Mouse (Mus musculus) brain, embryonic 14.5 days (tissue): ENCODE data around the gene Itsn2. TPM values are rescaled to one million over a fixed set of nuclear protein-coding genes. Genes with fewer than 3 reads are reported as not detected.

ENCODE experiments used
- DNase-seq: peaks from one replicate; pipeline ENCODE4 v3.0.0-alpha.2; 2011; ENCODE audit warnings: low read depth
- CTCF ChIP-seq: fragments of 200-500 bp; IDR thresholded peaks from 2 replicates; pipeline ENCODE4 v1.5.1; 2012; ENCODE audit warnings: inconsistent platforms, mild to moderate bottlenecking, moderate library complexity, borderline replicate concordance; ENCODE audit not compliant: insufficient read depth, insufficient read length; ENCODE audit errors: extremely low read depth
- POLR2A ChIP-seq: fragments of 200-500 bp; IDR thresholded peaks from 2 replicates; pipeline ENCODE4 v1.6.1; 2012; ENCODE audit warnings: mild to moderate bottlenecking, inconsistent platforms, borderline replicate concordance; ENCODE audit not compliant: poor library complexity, insufficient read depth, insufficient read length, severe bottlenecking; ENCODE audit errors: extremely low read depth
- polyA plus RNA-seq: library from polyadenylated mRNA; depleted of rRNA; stranded (reverse); fragments of >200 nt; gene quantifications from 2 replicates; pipeline ENCODE4 v1.2.3, GENCODE M21; 2012

The Itsn2 gene
- polyA plus RNA-seq, 1 experiment: 20.7 TPM

- peak; percentile 26 for DNase-seq
- TF ChIP-seq CTCF: no peak
- TF ChIP-seq POLR2A: no peak
Observed at GRCm38 (mm10) chr12:4558475-4559279, 33.8 kb upstream of the Itsn2 start.

- peak; percentile 45; the same call in 1 of the 2 replicates for TF ChIP-seq CTCF
- no peak for TF ChIP-seq POLR2A
- peak; percentile 61 for DNase-seq
Observed at GRCm38 (mm10) chr12:4571864-4572263, 20.6 kb upstream of the Itsn2 start.

DNA sequence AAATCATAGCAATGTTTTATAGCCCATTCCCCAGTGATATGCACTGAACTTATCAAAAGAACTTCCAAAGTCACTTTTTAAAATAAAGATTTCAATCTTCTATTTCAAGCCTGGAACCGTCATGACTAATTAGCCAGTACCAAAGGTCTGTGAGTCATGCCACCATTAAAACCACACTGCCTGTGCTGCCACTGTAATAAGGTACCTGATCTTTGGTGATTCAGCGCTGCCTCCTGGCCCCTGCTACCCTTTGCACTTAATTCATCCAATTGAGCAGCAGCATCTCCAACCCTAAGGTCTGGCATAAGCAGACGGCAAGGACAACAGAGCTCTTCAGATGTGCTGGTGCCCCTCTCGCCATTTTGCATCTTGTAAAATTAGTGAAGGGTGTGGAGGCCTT, 18.4 kb upstream of the Itsn2 start:
- DNase-seq: no peak
- no peak for TF ChIP-seq POLR2A
- no peak for TF ChIP-seq CTCF

- no peak for TF ChIP-seq POLR2A
- TF ChIP-seq CTCF: no peak
- no peak for DNase-seq
Observed at GRCm38 (mm10) chr12:4582326-4582725, 10.1 kb upstream of the Itsn2 start.

DNA sequence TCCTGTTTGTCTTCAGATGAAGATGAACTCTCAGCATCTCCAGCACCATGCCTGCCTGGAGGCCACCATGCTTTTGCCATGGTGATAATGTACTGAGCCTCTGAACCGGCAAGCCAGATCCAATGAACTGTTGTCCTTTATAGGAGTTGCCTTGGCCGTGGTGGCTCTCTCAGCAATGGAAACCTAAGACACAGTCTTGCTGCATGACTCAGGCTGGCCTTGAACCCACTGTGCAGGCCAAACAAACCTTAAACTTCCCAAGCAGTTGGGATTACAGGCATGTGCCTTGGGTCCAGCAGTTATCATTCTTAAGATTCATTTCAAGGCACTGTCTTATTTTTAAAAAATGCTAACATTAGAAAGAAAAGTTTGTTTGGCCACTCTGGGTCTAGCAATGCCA, 4.6 kb upstream of the Itsn2 start:
- DNase-seq: no peak
- TF ChIP-seq POLR2A (no peak), CTCF (no peak)

DNA sequence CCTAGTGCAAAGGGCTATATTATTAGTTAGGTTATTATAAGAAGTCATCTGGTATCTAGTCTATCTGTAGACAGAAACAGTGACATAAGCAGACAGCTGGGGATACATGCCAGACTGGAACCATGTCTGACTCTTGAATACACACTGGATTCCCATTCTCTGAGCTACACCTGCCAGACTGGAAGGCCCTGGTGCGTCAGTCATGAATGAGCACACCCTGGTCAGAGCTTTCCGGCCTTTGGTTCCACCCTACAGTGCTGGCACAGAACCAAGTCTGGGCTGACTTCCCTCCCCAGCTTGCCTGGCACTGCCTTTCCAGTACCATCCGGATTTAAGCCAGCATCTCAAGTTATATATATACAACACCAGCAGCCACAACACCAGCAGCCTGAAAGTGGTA, 3.8 kb upstream of the Itsn2 start:
- TF ChIP-seq CTCF: no peak
- TF ChIP-seq POLR2A: no peak
- DNase-seq: peak; percentile 29

DNA sequence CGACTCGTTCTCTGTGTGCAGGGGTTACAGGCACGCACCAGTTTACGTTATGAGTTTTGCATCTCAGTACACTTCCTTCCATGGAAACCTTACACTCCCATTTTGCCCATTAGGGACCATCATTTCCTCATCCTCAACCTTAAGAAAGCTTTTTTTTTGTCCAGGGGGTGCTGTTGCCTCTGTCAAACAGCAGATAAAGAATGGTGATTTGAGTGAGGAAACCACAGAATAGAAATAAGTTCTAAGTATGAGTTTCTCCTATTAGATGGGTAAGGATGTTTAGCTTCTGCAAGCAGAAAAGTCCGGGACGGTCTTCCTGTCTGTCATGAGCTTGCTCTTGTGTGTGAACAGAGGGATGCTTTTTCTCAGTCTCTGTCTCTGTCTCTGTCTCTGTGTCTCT, 413 bp upstream of the Itsn2 start:
- no peak for TF ChIP-seq CTCF
- TF ChIP-seq POLR2A: no peak
- DNase-seq: peak; percentile 5

- DNase-seq: peak; percentile 23
- TF ChIP-seq POLR2A (no peak), CTCF (no peak)
Observed at GRCm38 (mm10) chr12:4593166-4593929, 910 bp downstream of the Itsn2 start.

- no peak for TF ChIP-seq POLR2A
- DNase-seq: peak; percentile 2
Observed at GRCm38 (mm10) chr12:4593930-4594391, 1.5 kb downstream of the Itsn2 start.

DNA sequence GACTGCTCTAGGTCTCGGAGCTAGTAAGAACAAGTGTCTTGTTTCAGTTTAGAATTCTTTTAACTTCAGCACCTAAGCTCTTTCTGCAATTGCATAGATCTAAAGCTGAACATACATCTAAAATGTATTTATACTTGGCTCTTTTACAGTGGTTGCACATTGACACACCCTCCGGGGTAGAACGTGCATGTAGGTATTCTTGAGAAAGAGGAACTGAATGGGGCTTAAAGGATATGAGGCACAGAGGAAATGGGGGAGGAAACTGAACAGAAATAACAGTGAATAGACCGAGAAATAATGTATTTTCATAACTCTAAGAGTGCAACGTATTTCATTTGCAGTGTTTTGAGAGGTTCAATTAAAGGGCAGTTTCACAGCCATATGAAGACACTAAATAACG, 2.6 kb downstream of the Itsn2 start:
- DNase-seq: no peak
- TF ChIP-seq CTCF (no peak), POLR2A (no peak)

DNA sequence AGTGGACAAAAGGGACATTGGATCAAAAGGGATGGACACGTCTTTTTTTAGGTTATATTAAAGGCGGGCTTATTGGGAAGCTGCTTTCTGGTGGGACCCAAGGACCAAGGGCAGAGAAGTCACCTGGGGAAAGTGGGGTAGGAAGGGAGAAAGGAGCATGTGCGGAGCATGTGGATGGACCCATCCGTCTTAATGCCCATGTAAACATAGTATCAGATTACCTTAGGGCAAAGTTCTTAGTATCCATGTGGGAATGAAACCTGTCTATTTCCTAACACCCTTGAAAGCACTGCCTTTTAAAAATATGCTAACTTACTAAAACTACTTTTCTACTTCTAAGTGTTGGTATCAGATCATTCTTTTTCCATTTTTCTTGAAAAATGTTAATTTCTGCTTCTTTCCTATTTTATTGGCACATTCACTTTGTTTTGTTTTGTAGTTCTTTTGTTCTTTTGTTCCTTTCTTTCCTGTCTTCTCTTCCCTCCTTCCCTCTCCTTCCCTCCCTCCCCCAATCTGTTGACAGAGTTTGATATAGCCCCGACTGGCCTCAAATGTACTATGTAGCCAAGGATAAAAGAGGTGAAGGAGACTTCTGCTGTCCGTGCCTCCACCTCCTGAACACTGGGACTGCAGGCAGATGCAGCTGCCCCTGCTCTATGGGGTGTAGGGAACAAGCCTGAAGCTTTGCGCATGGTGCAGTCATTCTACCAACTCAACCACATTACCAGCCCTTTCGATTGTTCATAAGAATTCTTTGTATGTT, 6.4 kb downstream of the Itsn2 start:
- TF ChIP-seq POLR2A: no peak
- DNase-seq: no peak

DNA sequence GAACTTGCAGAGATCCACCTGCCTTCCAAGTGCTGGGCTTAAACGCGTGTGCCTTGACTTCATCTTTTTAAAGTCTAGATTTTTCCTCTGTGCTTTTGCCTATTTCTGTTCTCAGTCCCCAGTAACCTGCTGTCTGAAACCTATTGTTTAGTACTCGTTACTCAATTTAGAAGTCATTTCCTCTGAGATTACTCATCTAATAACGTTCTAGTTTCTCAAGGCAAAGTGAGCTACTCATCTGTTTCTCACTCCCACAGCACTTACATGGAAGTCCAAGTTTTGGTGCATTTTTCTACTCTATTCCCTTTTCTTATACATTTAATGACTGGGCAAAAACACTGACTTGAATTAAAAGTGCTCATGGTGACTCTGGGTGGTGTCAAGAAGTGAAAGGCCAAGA, 7.3 kb downstream of the Itsn2 start:
- DNase-seq: no peak
- TF ChIP-seq POLR2A (no peak), CTCF (no peak)

GRCm38 (mm10) chr12:4606625-4607024, 14.2 kb downstream of the Itsn2 start:
- DNase-seq: no peak
- no peak for TF ChIP-seq CTCF
- TF ChIP-seq POLR2A: no peak
